Mouse (Mus musculus) lung, embryonic 14.5 days (tissue): ENCODE measurements around the gene Rab27a. TPM values are rescaled to one million over a fixed set of nuclear protein-coding genes. Genes with fewer than 3 reads are reported as not detected.
A peak's percentile ranks its signal among the peaks of the same experiment; 100 is the strongest.

Source experiments
- ATAC-seq: fragments of 200-750 bp; cut with Nextera tagmentation; 2 replicates; pipeline ENCODE4 v1.8.0; 2017; ENCODE audit warnings: mild to moderate bottlenecking, moderate TSS enrichment, moderate library complexity; ENCODE audit not compliant: insufficient read depth
- DNase-seq: peaks from one replicate; pipeline ENCODE4 v3.0.0-alpha.2; 2015
- H3K27ac ChIP-seq: fragments of 300-500 bp; sonication (generic); 2 replicates; pipeline ENCODE4 v1.5.1; 2014; ENCODE audit warnings: low read depth, mild to moderate bottlenecking, moderate library complexity
- H3K27me3 ChIP-seq: fragments of 300-500 bp; sonication (generic); 2 replicates; pipeline ENCODE4 v1.6.1; 2014; ENCODE audit warnings: low read length, control low read depth; ENCODE audit not compliant: insufficient read depth
- H3K36me3 ChIP-seq: fragments of 300-500 bp; sonication (generic); 2 replicates; pipeline ENCODE4 v1.6.1; 2014; ENCODE audit warnings: control low read depth; ENCODE audit not compliant: insufficient read depth
- H3K4me1 ChIP-seq: fragments of 300-500 bp; sonication (generic); 2 replicates; pipeline ENCODE4 v1.6.1; 2014; ENCODE audit warnings: antibody characterized with exemption, control low read depth; ENCODE audit not compliant: insufficient read depth
- H3K4me2 ChIP-seq: fragments of 300-500 bp; sonication (generic); 2 replicates; pipeline ENCODE4 v1.6.1; 2014; ENCODE audit warnings: mild to moderate bottlenecking
- H3K4me3 ChIP-seq: fragments of 300-500 bp; sonication (generic); 2 replicates; pipeline ENCODE4 v1.5.1; 2014; ENCODE audit warnings: low read depth, low read length
- H3K9ac ChIP-seq: fragments of 300-500 bp; sonication (generic); 2 replicates; pipeline ENCODE4 v1.6.1; 2014
- H3K9me3 ChIP-seq: fragments of 300-500 bp; sonication (generic); 2 replicates; pipeline ENCODE4 v1.6.1; 2016; ENCODE audit warnings: low read depth, low read length, control low read depth
- CTCF ChIP-seq: IDR thresholded peaks from 2 replicates; pipeline ENCODE4 v1.5.1; 2016; ENCODE audit warnings: antibody characterized with exemption, low read depth
- whole genome bisulfite sequencing: fragments of 180-500 bp; shearing (Covaris S2); extraction: QIAGEN DNeasy Blood & Tissue Kit; methylation state at CpG from one replicate; pipeline ENCODE4 v1.1.7; 2014; 5-methylcytosine and 5-hydroxymethylcytosine counted together
- polyA plus RNA-seq: library from polyadenylated mRNA; unstranded; fragments of >200 nt; fragmentation: Nextera tagmentation; extraction: Ambion mirVana; gene quantifications from 2 replicates; pipeline ENCODE4 v1.2.1, GENCODE M21; 2014

The Rab27a gene
- polyA plus RNA-seq, 1 experiment from 2014 or later, result 1.8 TPM

GRCm38 (mm10) chr9:73005106-73005505 lies 39.5 kb upstream of the Rab27a start:
- no peaks in the 10 kb centered on the region for H3K27me3 ChIP-seq
- no peak for DNase-seq
- H3K27ac ChIP-seq, result no peak overlapping the region
- H3K4me3 ChIP-seq, result no peak overlapping the region
- no peaks in the 10 kb centered on the region for H3K4me1 ChIP-seq
- TF ChIP-seq CTCF, result no peak
- ATAC-seq, result no peak
- WGBS, result 79% methylated on average over 6 of the region's 6 CpGs
- H3K4me2 ChIP-seq, result no peak overlapping the region
- H3K9ac ChIP-seq, result no peak overlapping the region
- 0 out of 2 replicates have a peak, but pooled peaks cover 3% of the 10 kb centered on the region for H3K36me3 ChIP-seq
- no peaks in the 10 kb centered on the region for H3K9me3 ChIP-seq

DNA sequence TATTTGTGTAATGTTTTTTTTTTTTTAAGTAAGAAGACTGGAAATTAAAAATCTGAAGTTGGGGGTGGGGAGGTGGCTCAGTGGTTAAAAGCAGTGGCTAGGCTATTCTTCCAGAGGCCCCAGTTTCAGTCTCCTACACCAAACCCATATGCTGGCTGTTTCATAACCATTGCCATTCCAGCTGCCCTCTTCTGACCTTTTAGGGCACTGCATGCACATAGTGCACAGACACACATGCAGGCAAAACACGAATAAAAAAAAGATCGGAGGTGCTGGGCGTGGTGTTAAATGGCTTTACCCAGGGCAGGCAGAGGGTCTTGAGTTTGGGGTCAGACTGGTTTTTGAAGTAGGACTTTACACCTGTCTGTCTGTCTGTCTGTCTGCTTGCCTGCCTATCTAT lies 38.5 kb upstream of the Rab27a start:
- no peak overlapping the region for H3K4me2 ChIP-seq
- H3K9ac ChIP-seq, result no peak overlapping the region
- ATAC-seq, result no peak
- H3K36me3 ChIP-seq, result peaks cover 8% of the 10 kb centered on the region; the same call in 1 of the 2 replicates
- H3K27ac ChIP-seq, result no peak overlapping the region
- H3K27me3 ChIP-seq, result no peaks in the 10 kb centered on the region
- no peak overlapping the region for H3K4me3 ChIP-seq
- H3K9me3 ChIP-seq, result no peaks in the 10 kb centered on the region
- H3K4me1 ChIP-seq, result no peaks in the 10 kb centered on the region
- DNase-seq, result no peak
- no peak for TF ChIP-seq CTCF
- 94% methylated on average over 3 of the region's 3 CpGs for WGBS

DNA sequence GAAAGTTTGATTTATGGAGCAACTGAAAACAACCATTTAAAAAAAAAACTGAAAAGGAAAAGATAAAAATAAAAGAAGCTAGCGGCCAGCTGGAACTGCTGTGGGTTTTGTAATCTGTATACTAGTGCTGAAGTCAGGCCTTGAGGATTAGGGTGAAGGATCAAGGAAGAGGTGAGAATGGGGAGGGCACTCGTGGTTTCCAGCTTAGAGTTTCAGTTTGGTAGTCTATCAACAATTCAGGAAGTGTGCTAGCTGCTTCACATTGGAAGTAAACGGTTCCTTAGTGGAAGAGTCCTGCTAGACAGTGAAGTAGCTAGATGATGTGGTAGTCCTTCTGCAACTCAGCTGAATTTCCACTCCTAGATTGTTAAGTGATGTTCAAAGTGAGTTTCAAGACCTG lies 36.3 kb upstream of the Rab27a start:
- no peaks in the 10 kb centered on the region for H3K4me1 ChIP-seq
- no peak for ATAC-seq
- no peak for TF ChIP-seq CTCF
- no peaks in the 10 kb centered on the region for H3K9me3 ChIP-seq
- no peaks in the 10 kb centered on the region for H3K27me3 ChIP-seq
- peaks cover 16% of the 10 kb centered on the region; the same call in 1 of the 2 replicates for H3K36me3 ChIP-seq
- H3K4me2 ChIP-seq, result no peak overlapping the region
- DNase-seq, result no peak
- no peak overlapping the region for H3K27ac ChIP-seq
- WGBS, result 52% methylated on average over 3 of the region's 3 CpGs
- no peak overlapping the region for H3K4me3 ChIP-seq
- no peak overlapping the region for H3K9ac ChIP-seq

- DNase-seq, result no peak
- ATAC-seq, result no peak
- Histone ChIP-seq H3K4me2 (no peak overlapping the region), H3K4me3 (no peak overlapping the region), H3K27me3 (no peaks in the 10 kb centered on the region), H3K9me3 (no peaks in the 10 kb centered on the region), H3K36me3 (peaks cover 39% of the 10 kb centered on the region), H3K9ac (no peak overlapping the region), H3K4me1 (no peaks in the 10 kb centered on the region), H3K27ac (no peak overlapping the region)
- 87% methylated on average over 4 of the region's 4 CpGs for WGBS
- TF ChIP-seq CTCF, result 0 out of 2 replicates have a peak, but pooled peaks have one; percentile 11
These were observed 32.0 kb upstream of the Rab27a start for GRCm38 (mm10) chr9:73012629-73013028.

GRCm38 (mm10) chr9:73014724-73015123 lies 29.9 kb upstream of the Rab27a start:
- TF ChIP-seq CTCF, result no peak
- no peak for DNase-seq
- Histone ChIP-seq H3K4me1 (no peaks in the 10 kb centered on the region), H3K27ac (no peak overlapping the region), H3K9me3 (no peaks in the 10 kb centered on the region), H3K4me2 (no peak overlapping the region), H3K27me3 (no peaks in the 10 kb centered on the region), H3K36me3 (peaks cover 56% of the 10 kb centered on the region), H3K4me3 (no peak overlapping the region), H3K9ac (no peak overlapping the region)
- ATAC-seq, result no peak
- WGBS, result 76% methylated on average over 13 of the region's 13 CpGs

DNA sequence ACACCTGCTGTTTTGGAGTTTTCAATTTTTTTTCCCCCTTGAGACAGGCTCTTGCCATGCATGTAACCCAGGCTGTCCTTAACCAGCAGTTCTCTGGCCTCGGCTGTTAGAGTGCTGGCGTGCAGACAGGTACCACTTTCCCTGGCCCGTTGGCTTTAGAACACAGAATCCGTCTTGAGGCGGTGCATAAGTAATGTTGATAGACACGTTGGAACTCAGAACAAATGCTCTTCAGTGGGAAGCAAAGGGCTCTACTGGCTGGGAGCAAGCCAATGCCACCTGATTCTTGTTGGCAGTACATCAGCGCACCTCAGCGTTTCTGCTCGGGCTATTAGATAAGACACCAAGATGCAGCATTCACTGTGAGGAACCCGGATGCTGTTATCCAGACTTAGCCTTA lies 24.8 kb upstream of the Rab27a start:
- no peak for TF ChIP-seq CTCF
- no peak for DNase-seq
- 86% methylated on average over 10 of the region's 10 CpGs for WGBS
- no peak for ATAC-seq
- H3K9ac ChIP-seq, result no peak overlapping the region
- H3K4me1 ChIP-seq, result no peaks in the 10 kb centered on the region
- no peak overlapping the region for H3K4me2 ChIP-seq
- H3K36me3 ChIP-seq, result peaks cover 61% of the 10 kb centered on the region
- H3K9me3 ChIP-seq, result no peaks in the 10 kb centered on the region
- H3K27me3 ChIP-seq, result no peaks in the 10 kb centered on the region
- no peak overlapping the region for H3K4me3 ChIP-seq
- no peak overlapping the region for H3K27ac ChIP-seq

DNA sequence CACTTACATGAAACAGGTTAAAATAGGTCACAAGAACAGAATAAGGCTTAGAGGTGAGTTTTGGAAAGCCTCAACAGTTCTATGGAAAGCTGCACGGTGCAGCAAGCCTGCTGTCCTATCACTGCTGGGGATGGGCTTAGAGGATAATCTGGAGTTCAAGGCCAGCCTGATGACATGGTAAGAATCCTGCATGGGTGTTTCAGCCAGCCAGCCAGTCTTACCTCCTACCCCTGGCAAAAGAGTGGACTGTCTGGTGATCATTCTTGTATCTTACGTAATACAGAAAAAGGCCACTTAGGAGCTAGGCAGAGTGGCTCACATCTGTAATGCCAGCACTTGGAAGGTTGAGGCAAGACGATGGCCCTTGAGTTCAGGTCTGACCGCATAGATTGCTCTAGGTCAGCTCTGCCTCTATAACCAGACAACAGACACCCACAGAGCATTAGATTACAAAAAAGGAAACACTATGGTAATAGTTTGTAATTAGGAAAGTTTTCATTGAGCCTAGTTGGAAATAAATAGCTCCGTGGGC lies 24.0 kb upstream of the Rab27a start:
- Histone ChIP-seq H3K4me1 (no peaks in the 10 kb centered on the region), H3K4me3 (no peak overlapping the region), H3K9me3 (no peaks in the 10 kb centered on the region), H3K4me2 (no peak overlapping the region), H3K27ac (no peak overlapping the region), H3K36me3 (peaks cover 57% of the 10 kb centered on the region), H3K9ac (no peak overlapping the region), H3K27me3 (no peaks in the 10 kb centered on the region)
- no peak for TF ChIP-seq CTCF
- no peak for DNase-seq
- 92% methylated on average over 5 of the region's 5 CpGs for WGBS
- ATAC-seq, result no peak
